Mouse (Mus musculus) embryo, embryonic 10.5 days (tissue): Measurements from ENCODE around the gene B9d1.

Experiments used
- DNase-seq: peaks from one replicate; pipeline ENCODE4 v3.0.0-alpha.2; 2015; ENCODE audit warnings: low spot score

Gene B9d1

GRCm38 (mm10) chr11:61504713-61505257 lies at the start of gene B9d1:
B9d1 (plus strand) TSS chr11:61505144.
- peak; percentile 99 for DNase-seq

GRCm38 (mm10) chr11:61464071-61464470 lies 40.9 kb upstream of the B9d1 start:
- DNase-seq = no peak

- no peak for DNase-seq
These were observed 39.5 kb upstream of the B9d1 start for GRCm38 (mm10) chr11:61465422-61465821.

GRCm38 (mm10) chr11:61468534-61468933 lies 36.4 kb upstream of the B9d1 start:
- no peak for DNase-seq

GRCm38 (mm10) chr11:61469317-61469917 lies 35.5 kb upstream of the B9d1 start:
- no peak for DNase-seq

- no peak for DNase-seq
These were observed 34.1 kb upstream of the B9d1 start for GRCm38 (mm10) chr11:61470880-61471279.

GRCm38 (mm10) chr11:61473630-61474029 lies 31.3 kb upstream of the B9d1 start:
- DNase-seq = no peak

GRCm38 (mm10) chr11:61476786-61477382 lies 28.1 kb upstream of the B9d1 start:
- DNase-seq = no peak

GRCm38 (mm10) chr11:61477566-61478508 lies 27.1 kb upstream of the B9d1 start:
- no peak for DNase-seq

GRCm38 (mm10) chr11:61478788-61479187 lies 26.2 kb upstream of the B9d1 start:
- no peak for DNase-seq

GRCm38 (mm10) chr11:61481239-61482090 lies 23.5 kb upstream of the B9d1 start:
- DNase-seq = no peak

- peak; percentile 68 for DNase-seq
These were observed 21.6 kb upstream of the B9d1 start for GRCm38 (mm10) chr11:61483226-61483845.

GRCm38 (mm10) chr11:61484256-61484612 lies 20.7 kb upstream of the B9d1 start:
- DNase-seq = no peak

- DNase-seq = peak; percentile 90
These were observed 20.1 kb upstream of the B9d1 start, which contains the start of gene Mfap4 for GRCm38 (mm10) chr11:61484613-61485540. Mfap4 (plus strand) TSS chr11:61485431.

- no peak for DNase-seq
These were observed 19.1 kb upstream of the B9d1 start for GRCm38 (mm10) chr11:61485541-61486457.

GRCm38 (mm10) chr11:61486458-61487219 lies 18.3 kb upstream of the B9d1 start:
- no peak for DNase-seq

GRCm38 (mm10) chr11:61487401-61487800 lies 17.5 kb upstream of the B9d1 start:
- no peak for DNase-seq

- DNase-seq = no peak
These were observed 17.0 kb upstream of the B9d1 start for GRCm38 (mm10) chr11:61487936-61488335.
